Mouse (Mus musculus) heart, postnatal 0 days (tissue): ENCODE measurements around the gene Vwa5b1. TPM values are rescaled to one million over a fixed set of nuclear protein-coding genes. Genes with fewer than 3 reads are reported as not detected.

Source experiments
- ATAC-seq: fragments of 200-750 bp; cut with Nextera tagmentation; 2 replicates; pipeline ENCODE4 v1.8.0; 2017; ENCODE audit warnings: low read depth, moderate number of reproducible peaks, moderate library complexity; ENCODE audit not compliant: insufficient read depth
- DNase-seq: peaks from one replicate; pipeline ENCODE4 v3.0.0-alpha.2; 2016; ENCODE audit warnings: low spot score
- H3K27ac ChIP-seq: fragments of 300-500 bp; sonication (generic); 2 replicates; pipeline ENCODE4 v1.5.1; 2014; ENCODE audit warnings: low read depth, mild to moderate bottlenecking
- H3K27me3 ChIP-seq: fragments of 300-500 bp; sonication (generic); 2 replicates; pipeline ENCODE4 v1.6.1; 2014; ENCODE audit warnings: low read length, mixed read lengths; ENCODE audit not compliant: control insufficient read depth, insufficient read depth
- H3K36me3 ChIP-seq: fragments of 300-500 bp; sonication (generic); replicated peaks from 2 replicates; pipeline ENCODE4 v1.6.1; 2014; ENCODE audit warnings: low read length, mixed read lengths; ENCODE audit not compliant: control insufficient read depth, insufficient read depth
- H3K4me1 ChIP-seq: fragments of 300-500 bp; sonication (generic); 2 replicates; pipeline ENCODE4 v1.6.1; 2014; ENCODE audit warnings: antibody characterized with exemption; ENCODE audit not compliant: control insufficient read depth, insufficient read depth
- H3K4me2 ChIP-seq: fragments of 300-500 bp; sonication (generic); 2 replicates; pipeline ENCODE4 v1.6.1; 2014; ENCODE audit warnings: low read depth, mild to moderate bottlenecking, low read length, moderate library complexity
- H3K4me3 ChIP-seq: fragments of 300-500 bp; sonication (generic); 2 replicates; pipeline ENCODE4 v1.5.1; 2014; ENCODE audit warnings: low read depth, low read length
- H3K9ac ChIP-seq: fragments of 300-500 bp; sonication (generic); replicated peaks from 2 replicates; pipeline ENCODE4 v1.6.1; 2014; ENCODE audit warnings: low read depth, low read length, mixed read lengths
- H3K9me3 ChIP-seq: fragments of 300-500 bp; sonication (generic); replicated peaks from 2 replicates; pipeline ENCODE4 v1.6.1; 2016; ENCODE audit warnings: low read length; ENCODE audit not compliant: control insufficient read depth
- CTCF ChIP-seq: IDR thresholded peaks from 2 replicates; pipeline ENCODE4 v1.5.1; 2016; ENCODE audit warnings: antibody characterized with exemption, control low read depth, low read depth
- EP300 ChIP-seq: IDR thresholded peaks from 2 replicates; pipeline ENCODE4 v1.6.1; 2016; ENCODE audit warnings: antibody characterized with exemption, low read depth
- WGBS: fragments of 180-500 bp; shearing (Covaris S2); extraction: QIAGEN DNeasy Blood & Tissue Kit; methylation state at CpG from one replicate; pipeline ENCODE4 v1.1.7; 2014; 5-methylcytosine and 5-hydroxymethylcytosine counted together
- polyA plus RNA-seq: library from polyadenylated mRNA; unstranded; fragments of >200 nt; fragmentation: Nextera tagmentation; extraction: Ambion mirVana; gene quantifications from 2 replicates; pipeline ENCODE4 v1.2.1, GENCODE M21; 2015
- total RNA-seq: library from RNA; depleted of rRNA; stranded (reverse); fragments of >200 nt; gene quantifications from 2 replicates; pipeline ENCODE4 v1.2.3, GENCODE M21; 2014; ENCODE audit warnings: low replicate concordance; rRNA removed

Gene Vwa5b1
- total RNA-seq: not detected in 2 replicates
- not detected in 2 replicates for polyA plus RNA-seq

GRCm38 (mm10) chr4:138635428-138636145, at the start of gene Vwa5b1:
Vwa5b1 (minus strand) TSS chr4:138635884.
- ATAC-seq: no peak
- 7% methylated on average over 8 of the region's 8 CpGs for WGBS

GRCm38 (mm10) chr4:138682760-138683159, 47.1 kb upstream of the Vwa5b1 start:
- Histone ChIP-seq H3K4me3 (no peak overlapping the region), H3K9ac (no peak overlapping the region), H3K4me1 (no peaks in the 10 kb centered on the region), H3K9me3 (no peaks in the 10 kb centered on the region), H3K27ac (no peak overlapping the region), H3K27me3 (no peaks in the 10 kb centered on the region), H3K4me2 (no peak overlapping the region), H3K36me3 (no peaks in the 10 kb centered on the region)
- WGBS: 48% methylated on average over 2 of the region's 2 CpGs
- no peak for ATAC-seq
- no peak for DNase-seq
- TF ChIP-seq EP300 (no peak), CTCF (no peak)

More at GRCm38 (mm10) chr4:138635428-138636145, at the start of gene Vwa5b1:
- no peaks in the 10 kb centered on the region for H3K36me3 ChIP-seq
- H3K4me1 ChIP-seq: no peaks in the 10 kb centered on the region
- TF ChIP-seq CTCF: no peak
- no peak for TF ChIP-seq EP300
- no peak within 1 kb of the TSS for H3K4me2 ChIP-seq
- no peaks in the 10 kb centered on the region for H3K9me3 ChIP-seq
- DNase-seq: no peak
- no peak within 1 kb of the TSS for H3K27ac ChIP-seq
- H3K9ac ChIP-seq: no peak within 1 kb of the TSS
- peaks cover 6% of the 10 kb centered on the region; the same call in 1 of the 2 replicates for H3K27me3 ChIP-seq
- H3K4me3 ChIP-seq: no peak within 1 kb of the TSS

DNA sequence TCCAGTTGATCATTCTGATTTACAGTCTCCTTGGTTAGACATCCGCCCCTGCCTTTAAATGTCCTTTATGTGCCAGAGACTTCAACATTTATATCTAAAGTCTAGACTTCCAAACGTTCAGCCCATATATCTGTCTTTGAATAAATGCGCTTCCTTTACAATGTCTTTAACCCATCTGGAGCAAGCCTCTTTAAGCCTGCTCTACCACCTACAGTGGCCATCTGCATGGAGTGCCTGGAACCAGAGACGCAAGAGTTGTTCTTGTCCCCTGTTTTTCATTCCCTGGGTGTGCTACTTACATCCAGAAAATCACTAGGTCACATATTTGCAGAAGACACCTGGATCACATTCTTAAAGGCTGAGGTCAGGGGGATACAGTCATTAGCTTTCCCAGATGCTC, 44.4 kb upstream of the Vwa5b1 start:
- no peaks in the 10 kb centered on the region for H3K36me3 ChIP-seq
- ATAC-seq (no peak), DNase-seq (no peak)
- H3K9ac ChIP-seq: no peak overlapping the region
- H3K9me3 ChIP-seq: no peaks in the 10 kb centered on the region
- H3K4me2 ChIP-seq: no peak overlapping the region
- no peaks in the 10 kb centered on the region for H3K4me1 ChIP-seq
- TF ChIP-seq CTCF (no peak), EP300 (no peak)
- 65% methylated on average over 4 of the region's 4 CpGs for WGBS
- H3K4me3 ChIP-seq: no peak overlapping the region
- peaks cover 8% of the 10 kb centered on the region; the same call in 1 of the 2 replicates for H3K27me3 ChIP-seq
- no peak overlapping the region for H3K27ac ChIP-seq

DNA sequence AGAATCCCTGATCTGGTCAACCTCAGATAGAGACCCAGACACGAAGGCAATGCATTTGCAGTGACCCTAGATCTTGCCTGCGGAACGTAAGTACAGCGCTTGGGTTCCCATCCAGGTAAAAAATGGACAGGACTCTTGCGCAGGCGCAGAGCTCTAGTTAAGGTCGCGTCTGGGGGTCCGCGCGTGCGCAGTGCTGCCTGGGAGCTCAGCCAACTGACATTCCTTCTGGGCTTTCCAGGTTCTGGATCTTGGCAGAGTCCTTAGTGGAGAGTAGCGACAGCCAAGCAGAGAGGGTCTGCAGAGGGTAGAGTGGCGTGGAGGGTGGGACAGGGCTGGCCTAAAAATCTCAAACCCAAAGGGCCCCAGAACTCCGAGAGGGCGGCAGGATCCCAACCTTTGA, 41.9 kb upstream of the Vwa5b1 start:
- Histone ChIP-seq H3K27me3 (peaks cover 8% of the 10 kb centered on the region; the same call in 1 of the 2 replicates), H3K36me3 (no peaks in the 10 kb centered on the region), H3K9me3 (no peaks in the 10 kb centered on the region), H3K4me3 (no peak overlapping the region), H3K4me2 (no peak overlapping the region), H3K27ac (no peak overlapping the region), H3K4me1 (no peaks in the 10 kb centered on the region), H3K9ac (no peak overlapping the region)
- DNase-seq (no peak), ATAC-seq (no peak)
- WGBS: 21% methylated on average over 16 of the region's 16 CpGs
- TF ChIP-seq EP300: no peak
- no peak for TF ChIP-seq CTCF

- Histone ChIP-seq H3K4me1 (no peaks in the 10 kb centered on the region), H3K27ac (no peak overlapping the region), H3K4me3 (no peak overlapping the region), H3K36me3 (no peaks in the 10 kb centered on the region), H3K9me3 (no peaks in the 10 kb centered on the region), H3K4me2 (no peak overlapping the region), H3K9ac (no peak overlapping the region), H3K27me3 (peaks cover 8% of the 10 kb centered on the region; the same call in 1 of the 2 replicates)
- TF ChIP-seq CTCF (no peak), EP300 (no peak)
- no peak for DNase-seq
- 12% methylated on average over 16 of the region's 16 CpGs for WGBS
- no peak for ATAC-seq
Measured at GRCm38 (mm10) chr4:138676480-138676879, 40.8 kb upstream of the Vwa5b1 start.
